Mouse (Mus musculus) kidney, adult 2 months (tissue): ENCODE data around the gene Nfatc2. TPM values are rescaled to one million over a fixed set of nuclear protein-coding genes. Genes with fewer than 3 reads are reported as not detected.

Experiments
- DNase-seq: peaks from one replicate; pipeline ENCODE4 v3.0.0; 2021
- H3K27ac ChIP-seq: fragments of 200-500 bp; 2 replicates; pipeline ENCODE4 v1.5.1; 2012; ENCODE audit warnings: low read depth, low read length, control low read depth, inconsistent platforms; ENCODE audit not compliant: insufficient read depth
- H3K27me3 ChIP-seq: fragments of 200-500 bp; replicated peaks from 2 replicates; pipeline ENCODE4 v1.6.1; 2012; ENCODE audit warnings: mild to moderate bottlenecking, moderate library complexity, low read length, inconsistent platforms; ENCODE audit not compliant: control insufficient read depth, insufficient read depth
- H3K36me3 ChIP-seq: fragments of 200-500 bp; 2 replicates; pipeline ENCODE4 v1.6.1; 2012; ENCODE audit warnings: mild to moderate bottlenecking, moderate library complexity, low read length, inconsistent platforms; ENCODE audit not compliant: control insufficient read depth, insufficient read depth
- H3K4me1 ChIP-seq: fragments of 200-500 bp; 2 replicates; pipeline ENCODE4 v1.6.1; 2011; ENCODE audit warnings: low read length; ENCODE audit not compliant: control insufficient read depth, insufficient read depth
- H3K4me3 ChIP-seq: fragments of 200-500 bp; 2 replicates; pipeline ENCODE4 v1.5.1; 2011; ENCODE audit warnings: mild to moderate bottlenecking, low read depth, low read length, control low read depth; ENCODE audit not compliant: insufficient read depth
- CTCF ChIP-seq: fragments of 200-500 bp; conservative IDR thresholded peaks from 2 replicates; pipeline ENCODE4 v1.5.1; 2011; ENCODE audit warnings: low read depth, mild to moderate bottlenecking, control low read depth, low read length, moderate library complexity, mixed read lengths; ENCODE audit not compliant: insufficient read depth, insufficient read length
- POLR2A ChIP-seq: fragments of 200-500 bp; IDR thresholded peaks from one replicate; pipeline ENCODE4 v1.6.1; 2011; ENCODE audit warnings: low read depth, low read length, control low read depth
- WGBS: fragments of 180-500 bp; shearing (Covaris S2); methylation state at CpG from one replicate; pipeline ENCODE4 v1.1.7; 2018; 5-methylcytosine and 5-hydroxymethylcytosine counted together
- polyA plus RNA-seq: library from polyadenylated mRNA; depleted of rRNA; stranded (reverse); fragments of >200 nt; gene quantifications from 2 replicates; pipeline ENCODE4 v1.2.3, GENCODE M21; 2012

Nfatc2 gene
- polyA plus RNA-seq, 1 experiment, result 3.4 TPM

- Histone ChIP-seq H3K4me3 (peak overlapping the region; percentile 69; the same call in 1 of the 2 replicates), H3K27me3 (no peaks in the 10 kb centered on the region), H3K4me1 (peaks cover 5% of the 10 kb centered on the region; the same call in 1 of the 2 replicates), H3K36me3 (no peaks in the 10 kb centered on the region), H3K27ac (0 out of 2 replicates have a peak overlapping the region, but pooled peaks have one; percentile 7)
- DNase-seq, result no peak
- WGBS, result 42% methylated on average over 10 of the region's 10 CpGs
- no peak for TF ChIP-seq CTCF
- TF ChIP-seq POLR2A, result no peak
These were observed 10.9 kb downstream of the Nfatc2 start for GRCm38 (mm10) chr2:168590556-168590955.

GRCm38 (mm10) chr2:168590168-168590551, 11.3 kb downstream of the Nfatc2 start:
- 3% methylated on average over 36 of the region's 38 CpGs for WGBS
- H3K27ac ChIP-seq, result 0 out of 2 replicates have a peak overlapping the region, but pooled peaks have one; percentile 7
- peak; percentile 78 for DNase-seq

GRCm38 (mm10) chr2:168589368-168590167, 11.9 kb downstream of the Nfatc2 start:
- WGBS, result 9% methylated on average over 21 of the region's 21 CpGs
- no peaks in the 10 kb centered on the region for H3K27me3 ChIP-seq
- H3K4me1 ChIP-seq, result peaks cover 5% of the 10 kb centered on the region; the same call in 1 of the 2 replicates
- TF ChIP-seq CTCF, result no peak
- no peak for TF ChIP-seq POLR2A
- H3K27ac ChIP-seq, result no peak overlapping the region
- peak overlapping the region; percentile 69 for H3K4me3 ChIP-seq
- DNase-seq, result no peak
- no peaks in the 10 kb centered on the region for H3K36me3 ChIP-seq

More at GRCm38 (mm10) chr2:168590168-168590551, 11.3 kb downstream of the Nfatc2 start:
- TF ChIP-seq CTCF, result no peak
- no peak for TF ChIP-seq POLR2A
- H3K4me3 ChIP-seq, result peak overlapping the region; percentile 69
- peaks cover 5% of the 10 kb centered on the region; the same call in 1 of the 2 replicates for H3K4me1 ChIP-seq
- H3K27me3 ChIP-seq, result no peaks in the 10 kb centered on the region
- no peaks in the 10 kb centered on the region for H3K36me3 ChIP-seq

- peaks cover 5% of the 10 kb centered on the region; the same call in 1 of the 2 replicates for H3K4me1 ChIP-seq
- no peaks in the 10 kb centered on the region for H3K27me3 ChIP-seq
- H3K4me3 ChIP-seq, result peak overlapping the region; percentile 69; the same call in 1 of the 2 replicates
- peak; percentile 35 for DNase-seq
- H3K36me3 ChIP-seq, result no peaks in the 10 kb centered on the region
- H3K27ac ChIP-seq, result no peak overlapping the region
- WGBS, result 21% methylated on average over 11 of the region's 11 CpGs
- TF ChIP-seq CTCF (no peak), POLR2A (no peak)
These were observed 12.7 kb downstream of the Nfatc2 start for GRCm38 (mm10) chr2:168588591-168589367.

GRCm38 (mm10) chr2:168587159-168587558, 14.3 kb downstream of the Nfatc2 start:
- H3K4me1 ChIP-seq, result peaks cover 5% of the 10 kb centered on the region; the same call in 1 of the 2 replicates
- DNase-seq, result peak; percentile 73
- no peak overlapping the region; the same call in 1 of the 2 replicates for H3K27ac ChIP-seq
- no peaks in the 10 kb centered on the region for H3K27me3 ChIP-seq
- no peak for TF ChIP-seq POLR2A
- TF ChIP-seq CTCF, result no peak
- H3K4me3 ChIP-seq, result no peak overlapping the region
- WGBS, result 66% methylated on average over 8 of the region's 8 CpGs
- H3K36me3 ChIP-seq, result no peaks in the 10 kb centered on the region

- Histone ChIP-seq H3K27ac (no peak overlapping the region), H3K4me3 (no peak overlapping the region), H3K36me3 (no peaks in the 10 kb centered on the region), H3K4me1 (peaks cover 5% of the 10 kb centered on the region; the same call in 1 of the 2 replicates), H3K27me3 (no peaks in the 10 kb centered on the region)
- peak; percentile 61 for DNase-seq
- WGBS, result 62% methylated on average over 12 of the region's 12 CpGs
- no peak for TF ChIP-seq CTCF
- TF ChIP-seq POLR2A, result no peak
These were observed 14.9 kb downstream of the Nfatc2 start for GRCm38 (mm10) chr2:168586512-168586911.

GRCm38 (mm10) chr2:168584857-168585256, 16.6 kb downstream of the Nfatc2 start:
- Histone ChIP-seq H3K27ac (no peak overlapping the region), H3K4me1 (no peaks in the 10 kb centered on the region), H3K27me3 (no peaks in the 10 kb centered on the region), H3K4me3 (no peak overlapping the region), H3K36me3 (no peaks in the 10 kb centered on the region)
- DNase-seq, result peak; percentile 45
- 72% methylated on average over 6 of the region's 6 CpGs for WGBS
- TF ChIP-seq CTCF (no peak), POLR2A (no peak)
